Mouse (Mus musculus): ENCODE data around the gene Gm20388.

GRCm38 (mm10) chr8:121088281-121088680, 1177.6 kb downstream of the Gm20388 start:
- TF ChIP-seq CTCF (IDR thresholded peaks at IDR 0.05; ENCODE audit: borderline replicate concordance, extremely low read depth, insufficient read depth, insufficient read length) (no peak), POLR2A (IDR thresholded peaks at IDR 0.05; ENCODE audit: borderline replicate concordance, extremely low read depth, insufficient read depth, insufficient read length, poor library complexity, severe bottlenecking) (no peak)

Data from brain, embryonic 14.5 days (tissue).